Mouse (Mus musculus) thymus, adult 2 months (tissue): ENCODE data around the gene Gm20388.

Experiments used
- CTCF ChIP-seq: fragments of 200-500 bp; IDR thresholded peaks from 2 replicates; pipeline ENCODE4 v1.5.1; 2012; ENCODE audit warnings: mild to moderate bottlenecking, control low read depth, low read length, moderate library complexity, borderline replicate concordance; ENCODE audit not compliant: control insufficient read depth, poor library complexity, insufficient read depth; ENCODE audit errors: extremely low read depth
- POLR2A ChIP-seq: fragments of 200-500 bp; IDR thresholded peaks from 2 replicates; pipeline ENCODE4 v1.6.1; 2012; ENCODE audit warnings: mild to moderate bottlenecking, low read length, control low read depth, moderate library complexity; ENCODE audit not compliant: control insufficient read depth, poor library complexity, insufficient read depth; ENCODE audit errors: extremely low read depth

GRCm38 (mm10) chr8:122854388-122854787 lies 2943.7 kb downstream of the Gm20388 start:
- TF ChIP-seq POLR2A (no peak), CTCF (no peak)
